Mouse (Mus musculus) bone marrow macrophage, adult 2 months (primary cell): ENCODE measurements around the gene Pitx2. TPM values are rescaled to one million over a fixed set of nuclear protein-coding genes. Genes with fewer than 3 reads are reported as not detected.

Source experiments
- H3K27ac ChIP-seq: 2 replicates; pipeline ENCODE4 v1.5.1; 2012; ENCODE audit warnings: low read depth, low read length; ENCODE audit not compliant: insufficient read depth
- H3K4me1 ChIP-seq: 2 replicates; pipeline ENCODE4 v1.6.1; 2012; ENCODE audit warnings: low read length; ENCODE audit not compliant: control insufficient read depth, insufficient read depth
- H3K4me3 ChIP-seq: 2 replicates; pipeline ENCODE4 v1.5.1; 2012; ENCODE audit warnings: mild to moderate bottlenecking, low read length, moderate library complexity; ENCODE audit not compliant: insufficient read depth
- CTCF ChIP-seq: IDR thresholded peaks from 2 replicates; pipeline ENCODE4 v1.5.1; 2012; ENCODE audit warnings: low read depth, mild to moderate bottlenecking, low read length, moderate library complexity
- POLR2A ChIP-seq: IDR thresholded peaks from 2 replicates; pipeline ENCODE4 v1.6.1; 2012; ENCODE audit warnings: mild to moderate bottlenecking, low read depth, low read length, borderline replicate concordance
- polyA plus RNA-seq: library from polyadenylated mRNA; stranded (reverse); fragments of >200 nt; gene quantifications from 2 replicates; pipeline ENCODE4 v1.2.4, GENCODE M21; 2012; ENCODE audit not compliant: missing spikeins, insufficient read depth, insufficient read length

Gene Pitx2
- polyA plus RNA-seq, 1 experiment: not detected

- TF ChIP-seq POLR2A (no peak), CTCF (no peak)
- no peak overlapping the region for H3K27ac ChIP-seq
- no peak overlapping the region for H3K4me3 ChIP-seq
- no peaks in the 10 kb centered on the region for H3K4me1 ChIP-seq
These were observed 39.1 kb downstream of the Pitx2 start for GRCm38 (mm10) chr3:129238664-129239258.

- Histone ChIP-seq H3K4me3 (no peak overlapping the region), H3K4me1 (no peaks in the 10 kb centered on the region), H3K27ac (no peak overlapping the region)
- TF ChIP-seq POLR2A (no peak), CTCF (no peak)
These were observed 51.3 kb downstream of the Pitx2 start for GRCm38 (mm10) chr3:129250997-129251396.

GRCm38 (mm10) chr3:129254246-129254645, 54.6 kb downstream of the Pitx2 start:
- Histone ChIP-seq H3K27ac (no peak overlapping the region), H3K4me1 (no peaks in the 10 kb centered on the region), H3K4me3 (no peak overlapping the region)
- no peak for TF ChIP-seq POLR2A
- TF ChIP-seq CTCF: no peak

- H3K4me1 ChIP-seq: no peaks in the 10 kb centered on the region
- no peak overlapping the region for H3K27ac ChIP-seq
- TF ChIP-seq CTCF (no peak), POLR2A (no peak)
- H3K4me3 ChIP-seq: no peak overlapping the region
These were observed 56.6 kb downstream of the Pitx2 start for GRCm38 (mm10) chr3:129256283-129256682.

GRCm38 (mm10) chr3:129256766-129257165, 57.1 kb downstream of the Pitx2 start:
- Histone ChIP-seq H3K27ac (no peak overlapping the region), H3K4me1 (no peaks in the 10 kb centered on the region)
- TF ChIP-seq CTCF (no peak), POLR2A (no peak)

GRCm38 (mm10) chr3:129258497-129258896, 58.8 kb downstream of the Pitx2 start:
- Histone ChIP-seq H3K4me3 (no peak overlapping the region), H3K4me1 (no peaks in the 10 kb centered on the region), H3K27ac (no peak overlapping the region)
- TF ChIP-seq POLR2A: no peak
- TF ChIP-seq CTCF: no peak

More at GRCm38 (mm10) chr3:129256766-129257165, 57.1 kb downstream of the Pitx2 start:
- H3K4me3 ChIP-seq: no peak overlapping the region

Other genes starting within 250 kb of the Pitx2 start
- gene Enpep, start 132.8 kb downstream of the Pitx2 start, polyA plus RNA-seq: not detected in 2 replicates